19 mouse cellular contexts compared by ENCODE assay signal in genomic region chr6:3511116-3511515, GRCm38 (mm10). TPM values are rescaled to one million over a fixed set of nuclear protein-coding genes. Genes with fewer than 3 reads are reported as not detected.
DNase-seq lines count a peak whose midpoint lies in the region; ATAC-seq lines count a peak whose summit lies in the region.
"Had no signal": no experiment of that assay in that cellular context is flagged by ENCODE, and none has a peak within 500 bp of the region (broad histone marks: within the 10 kb centered on the region; RNA-seq: fewer than 3 reads in every experiment).

No protein-coding gene starts in this region.

- H3K36me3 ChIP-seq in forebrain, embryonic 14.5 days (ENCODE audit: control insufficient read depth, insufficient read depth, low read length), result no peaks in the 10 kb centered on the region
- no peaks in the 10 kb centered on the region for H3K36me3 ChIP-seq in hindbrain, embryonic 15.5 days
- H3K36me3 ChIP-seq in midbrain, embryonic 16.5 days (ENCODE audit: control insufficient read depth, insufficient read depth, low read length), result no peaks in the 10 kb centered on the region

- peak overlapping the region; percentile 63; the same call in 1 of the 2 replicates for H3K9ac ChIP-seq in forebrain, embryonic 14.5 days (ENCODE audit: low read length)
- H3K9ac ChIP-seq in hindbrain, embryonic 15.5 days, result peak overlapping the region; percentile 40
- peak overlapping the region; percentile 31; the same call in 1 of the 2 replicates for H3K9ac ChIP-seq in midbrain, embryonic 16.5 days (ENCODE audit: low read depth, low read length)
- H3K9ac ChIP-seq: lung, embryonic 14.5 days had no signal

- H3K27ac ChIP-seq in forebrain, embryonic 14.5 days (ENCODE audit: low read depth, low read length), result peak overlapping the region; percentile 78
- peak overlapping the region; percentile 72 for H3K27ac ChIP-seq in hindbrain, embryonic 15.5 days (replicated peaks)
- peak overlapping the region; percentile 79 for H3K27ac ChIP-seq in midbrain, embryonic 16.5 days (ENCODE audit: low read length)

- intact Hi-C loops in left cerebral cortex, postnatal 4 days (cut with DNase I), result loop anchor here (5.0 kb wide), 1 partner anchor 1871 kb away; the partner anchor contains the start of gene Asb4

- ATAC-seq in forebrain, embryonic 14.5 days, result no peak
- ATAC-seq in hindbrain, embryonic 15.5 days (ENCODE audit: low FRiP score, low read depth), result no peak
- 0 out of 2 replicates have a peak, but pooled peaks have one; percentile 30 for ATAC-seq in midbrain, embryonic 16.5 days
- ATAC-seq: Patski had no signal

- peak overlapping the region; percentile 47 for H3K4me2 ChIP-seq in forebrain, embryonic 14.5 days (ENCODE audit: low read length)
- H3K4me2 ChIP-seq in hindbrain, embryonic 15.5 days, result peak overlapping the region; percentile 42
- H3K4me2 ChIP-seq in midbrain, embryonic 16.5 days (ENCODE audit: low read length), result peak overlapping the region; percentile 46
- H3K4me2 ChIP-seq: liver, embryonic 11.5 days had no signal

- WGBS in forebrain, embryonic 14.5 days, result 45% methylated on average over 10 of the region's 10 CpGs
- 48% methylated on average over 10 of the region's 10 CpGs for WGBS in hindbrain, embryonic 15.5 days
- 38% methylated on average over 10 of the region's 10 CpGs for WGBS in midbrain, embryonic 16.5 days

- H3K9me3 ChIP-seq in forebrain, embryonic 14.5 days (replicated peaks; ENCODE audit: control insufficient read depth, low read length), result no peaks in the 10 kb centered on the region
- no peaks in the 10 kb centered on the region for H3K9me3 ChIP-seq in hindbrain, embryonic 15.5 days
- H3K9me3 ChIP-seq in midbrain, embryonic 16.5 days (replicated peaks; ENCODE audit: control insufficient read depth, low read length, poor library complexity, severe bottlenecking), result no peaks in the 10 kb centered on the region

- H3K4me1 ChIP-seq in forebrain, embryonic 14.5 days (ENCODE audit: control insufficient read depth, insufficient read depth, low read length), result peaks cover 16% of the 10 kb centered on the region; the same call in 1 of the 2 replicates
- H3K4me1 ChIP-seq in hindbrain, embryonic 15.5 days (replicated peaks), result peaks cover 27% of the 10 kb centered on the region
- peaks cover 20% of the 10 kb centered on the region for H3K4me1 ChIP-seq in midbrain, embryonic 16.5 days (ENCODE audit: control insufficient read depth, insufficient read depth, low read length)

- H3K4me3 ChIP-seq in forebrain, embryonic 14.5 days (ENCODE audit: low read depth, low read length), result peak overlapping the region; percentile 9; the same call in 1 of the 2 replicates
- H3K4me3 ChIP-seq in hindbrain, embryonic 15.5 days, result no peak overlapping the region
- H3K4me3 ChIP-seq in midbrain, embryonic 16.5 days (ENCODE audit: low read depth, low read length), result peak overlapping the region; percentile 10; the same call in 1 of the 2 replicates
- H3K4me3 ChIP-seq: erythroblast, embryonic 14.5 days; myocyte had no signal

- DNase-seq in embryo, embryonic 11 days, result peak; percentile 5
- DNase-seq in embryo, embryonic 9.5 days (ENCODE audit: extremely low spot score), result no peak
- DNase-seq in forebrain, embryonic 14.5 days (ENCODE audit: low spot score), result peak; percentile 42
- DNase-seq in left cerebral cortex, postnatal 4 days, result no peak
- DNase-seq in frontal cortex, adult 2 months (ENCODE audit: extremely low spot score in 1 of 2, low spot score in 1 of 2), result no peak
- no peak for DNase-seq in frontal cortex, postnatal 36 days (ENCODE audit: low spot score in 2 of 2)
- DNase-seq: gastrocnemius, postnatal 10 days; heart, postnatal 4 days; kidney, adult 11 months; kidney, postnatal 14 days; right cerebral cortex, postnatal 25 days; thymus, adult 18-20 months had no signal

- H3K27me3 ChIP-seq in forebrain, embryonic 14.5 days (replicated peaks; ENCODE audit: control insufficient read depth, insufficient read depth, low read length), result no peaks in the 10 kb centered on the region
- no peaks in the 10 kb centered on the region for H3K27me3 ChIP-seq in hindbrain, embryonic 15.5 days
- H3K27me3 ChIP-seq in midbrain, embryonic 16.5 days (ENCODE audit: control insufficient read depth, insufficient read depth, low read depth, low read length), result no peaks in the 10 kb centered on the region
- H3K27me3 ChIP-seq: Patski had no signal

RNA-seq across cellular contexts. Expression of gene Vps50, which starts 12.9 kb away (rescaled TPM):
- polyA plus RNA-seq in forebrain, embryonic 14.5 days (2014; fragmentation: Nextera tagmentation; extraction: Ambion mirVana), result 49.7 and 54.1 TPM in 2 replicates
- polyA plus RNA-seq in hindbrain, embryonic 15.5 days (2015; fragmentation: Nextera tagmentation; extraction: Ambion mirVana), result 49.5 and 52.4 TPM in 2 replicates
- 57.4 and 59.5 TPM in 2 replicates for polyA plus RNA-seq in midbrain, embryonic 16.5 days (2015; fragmentation: Nextera tagmentation; extraction: Ambion mirVana)
- total RNA-seq in left cerebral cortex, postnatal 4 days (2021), result 10 to 100 TPM; 61.2 to 61.5 TPM
- 29.4 and 36.4 TPM in 2 replicates for polyA plus RNA-seq in frontal cortex, adult 2 months (2012; rRNA removed)

RNA-seq across cellular contexts. Expression of gene Hepacam2, which starts 13.0 kb away (rescaled TPM):
- 0.95 and 1.5 TPM in 2 replicates for polyA plus RNA-seq in forebrain, embryonic 14.5 days (2014; fragmentation: Nextera tagmentation; extraction: Ambion mirVana)
- polyA plus RNA-seq in hindbrain, embryonic 15.5 days (2015; fragmentation: Nextera tagmentation; extraction: Ambion mirVana), result 0.97 and 1.5 TPM in 2 replicates
- polyA plus RNA-seq in midbrain, embryonic 16.5 days (2015; fragmentation: Nextera tagmentation; extraction: Ambion mirVana), result 1.8 and 2.3 TPM in 2 replicates
- total RNA-seq in left cerebral cortex, postnatal 4 days (2021), result under 1 TPM; 0.77 to 0.80 TPM
- 0.38 and 0.46 TPM in 2 replicates for polyA plus RNA-seq in frontal cortex, adult 2 months (2012; rRNA removed)
- total RNA-seq: gastrocnemius, postnatal 10 days had no signal
- polyA plus RNA-seq: erythroblast, embryonic 14.5 days; myocyte had no signal

Comparison
In these comparisons a context has a peak if more than half of its experiments do, and no peak if none do; other contexts are left out.
1. DNase-seq: peak in embryo, embryonic 11 days (single experiment) and forebrain, embryonic 14.5 days (single experiment); none in embryo, embryonic 9.5 days (single experiment), left cerebral cortex, postnatal 4 days (single experiment), frontal cortex, adult 2 months (0 of 2) and frontal cortex, postnatal 36 days (0 of 2).
2. Peak in every context shown above with its lines, with median percentiles within 50 percentile points of each other: H3K27ac ChIP-seq, H3K4me2 ChIP-seq and H3K9ac ChIP-seq.